Mouse (Mus musculus): ENCODE measurements at regions not wholly inside any gene's neighbourhood (a gene's known extent, or its start where the extent isn't known, plus 50 kb on each side); places are given as distances from the start of the nearest gene placed in this dataset.

DNA sequence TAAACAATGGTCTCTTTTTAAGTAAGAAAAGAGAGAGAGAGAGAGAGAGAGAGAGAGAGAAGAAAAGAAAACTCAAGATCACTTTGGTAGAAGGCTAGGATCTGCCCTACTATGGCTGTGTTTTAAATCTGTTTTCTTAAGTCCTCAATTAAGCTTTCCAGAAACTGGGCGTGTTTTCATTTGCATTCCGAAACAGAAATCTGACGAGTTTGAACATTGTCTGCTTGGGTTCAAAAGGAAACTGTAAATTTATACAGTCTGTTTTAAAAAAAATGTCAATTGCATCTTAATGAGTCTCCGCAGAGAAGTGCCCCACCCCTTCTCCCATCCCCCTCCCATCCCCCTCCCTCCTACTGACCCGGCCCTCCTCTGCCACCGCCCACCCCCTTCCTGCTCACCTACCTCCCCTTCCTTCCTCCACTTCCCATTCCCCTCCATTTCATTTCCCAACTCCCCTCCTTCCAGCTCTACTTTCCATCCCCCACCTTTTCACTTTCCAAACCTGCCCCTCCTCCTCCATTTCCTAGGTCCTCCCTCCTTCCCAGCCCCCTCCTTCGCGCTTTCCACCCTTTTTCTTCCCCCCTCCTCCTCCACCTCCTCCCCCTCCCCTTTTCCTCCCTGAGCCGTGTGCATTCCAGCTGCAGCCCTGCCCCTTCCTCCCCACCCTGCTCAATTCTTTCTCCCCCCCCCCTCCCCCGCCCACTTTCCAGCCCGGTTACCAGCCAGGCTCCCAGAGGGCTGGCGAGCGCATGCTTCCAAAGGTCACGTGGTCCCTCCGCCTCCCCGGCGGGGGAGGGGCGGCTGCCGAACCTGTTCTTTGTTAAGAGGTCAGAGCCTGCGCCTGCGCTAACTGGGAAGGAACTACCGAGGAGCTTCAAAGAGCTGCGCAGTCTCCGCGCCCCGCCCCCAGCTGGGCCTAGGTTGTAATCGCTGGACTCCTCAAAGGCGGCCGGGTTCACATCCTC, 77.7 kb upstream of the Tbl1x start:
- DNase-seq (ENCODE audit: extremely low spot score in 1 of 2, low spot score in 1 of 2) = peak; percentile 72 to 84

DNA sequence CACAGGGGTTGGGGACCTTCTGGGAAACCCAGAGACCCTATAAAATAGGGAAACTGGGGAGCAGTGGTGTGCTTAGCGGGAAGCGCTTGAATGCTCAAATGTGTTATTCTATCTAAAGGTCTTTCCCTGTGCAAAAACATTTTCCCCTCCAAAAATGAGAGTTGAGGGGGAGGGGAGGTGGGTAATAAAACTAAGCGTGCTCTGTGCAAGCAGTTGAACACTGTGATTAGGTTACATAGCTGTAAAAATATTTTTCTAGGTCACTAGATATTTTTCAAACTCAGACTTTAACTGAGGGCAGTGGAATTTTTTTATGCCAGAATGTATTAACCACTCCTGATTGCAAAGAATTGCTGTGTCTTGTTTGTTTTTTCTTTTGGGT, 77.0 kb upstream of the Tbl1x start:
- DNase-seq (ENCODE audit: extremely low spot score in 1 of 2, low spot score in 1 of 2) = no peak

DNA sequence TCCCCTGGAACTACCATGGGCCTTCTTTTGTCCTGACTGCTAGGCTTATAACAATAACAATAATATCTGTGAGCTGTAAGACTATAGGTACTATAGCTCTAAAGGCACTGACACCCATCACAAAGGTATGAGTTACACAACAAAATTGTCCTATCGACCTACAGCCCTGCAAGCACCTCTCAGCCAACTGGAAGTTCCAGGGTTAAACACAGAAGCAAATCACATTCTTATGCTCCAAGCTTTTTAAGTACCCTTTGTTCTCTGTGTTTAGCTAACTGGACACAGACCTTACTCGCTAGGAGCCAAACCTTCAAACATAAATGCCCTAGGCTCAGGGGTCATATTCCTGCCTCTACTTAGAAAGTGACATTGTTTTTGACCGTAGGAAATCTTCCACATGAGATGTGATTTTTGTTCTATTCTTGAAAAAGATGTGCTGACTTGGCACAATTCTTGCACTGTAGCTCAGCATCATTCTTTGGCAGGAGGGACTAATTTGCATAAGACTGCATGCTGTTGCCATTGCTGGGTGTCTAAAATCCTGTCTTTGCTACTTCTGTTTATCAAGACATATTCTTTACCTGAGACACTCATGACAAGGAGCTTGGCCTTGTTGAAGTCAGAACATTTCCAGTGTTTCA, 66.8 kb upstream of the Tbl1x start:
- DNase-seq (ENCODE audit: extremely low spot score in 1 of 2, low spot score in 1 of 2) = no peak

DNA sequence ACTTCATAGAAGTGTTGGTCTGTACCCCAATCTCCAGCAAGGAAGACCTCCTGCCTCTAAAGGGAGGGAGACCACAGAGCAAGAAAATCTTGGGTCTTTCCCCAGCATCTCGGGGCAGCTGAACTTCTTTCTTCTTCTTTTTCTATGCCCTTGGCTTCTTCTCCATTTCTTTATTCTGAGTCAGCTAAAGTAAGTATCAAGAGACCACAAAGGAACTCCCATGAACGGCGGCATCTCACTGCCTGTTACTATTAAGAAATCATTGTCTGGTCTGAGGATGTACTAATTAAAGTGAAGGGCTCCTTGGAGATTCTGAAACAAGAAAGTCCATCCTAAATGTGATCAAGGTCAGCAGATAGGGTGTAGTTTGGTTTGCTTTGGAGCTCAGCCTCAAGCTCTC, 64.1 kb upstream of the Tbl1x start:
- no peak for DNase-seq (ENCODE audit: extremely low spot score in 1 of 2, low spot score in 1 of 2)

DNA sequence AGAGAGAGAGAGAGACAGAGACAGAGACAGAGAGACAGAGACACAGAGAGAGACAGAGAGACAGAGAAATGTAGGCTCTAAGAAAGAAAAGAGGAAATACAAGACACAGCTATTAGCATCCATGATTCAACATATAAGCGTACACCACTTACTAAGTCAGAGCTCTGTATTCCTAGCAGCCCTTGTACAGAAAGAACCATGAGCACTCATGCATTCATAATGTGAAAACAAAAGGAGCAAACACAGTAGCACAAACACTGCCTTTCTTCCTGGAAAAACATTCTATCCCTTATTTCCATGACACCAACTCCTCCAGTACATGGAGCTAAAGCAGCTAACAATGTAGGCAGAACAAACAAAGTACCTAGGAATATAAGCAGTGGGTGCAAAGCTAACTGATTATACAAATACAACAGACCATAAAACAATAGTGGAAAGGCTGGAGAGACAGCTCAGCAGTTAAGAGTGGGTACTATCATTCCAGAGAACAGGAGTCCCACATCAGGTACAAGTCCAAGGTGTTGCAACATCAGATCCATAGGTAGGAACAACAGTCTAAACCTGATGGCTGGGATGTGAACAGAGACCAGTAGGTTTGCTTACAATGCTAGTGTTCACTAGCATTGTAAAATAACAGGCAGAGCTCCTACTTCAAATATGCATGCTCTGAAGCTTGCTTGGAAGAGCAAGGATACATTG, 58.7 kb upstream of the Tbl1x start:
- no peak for DNase-seq (ENCODE audit: extremely low spot score in 1 of 2, low spot score in 1 of 2)

Data from layer of hippocampus, postnatal 25 days (tissue).